Mouse (Mus musculus): ENCODE results near the gene Hacl1. TPM values are rescaled to one million over a fixed set of nuclear protein-coding genes. Genes with fewer than 3 reads are reported as not detected.
A peak's percentile ranks its signal among the peaks of the same experiment; 100 is the strongest.

Hacl1 gene
- polyA plus RNA-seq, 1 experiment from 2014 or later = 15.7 TPM

DNA sequence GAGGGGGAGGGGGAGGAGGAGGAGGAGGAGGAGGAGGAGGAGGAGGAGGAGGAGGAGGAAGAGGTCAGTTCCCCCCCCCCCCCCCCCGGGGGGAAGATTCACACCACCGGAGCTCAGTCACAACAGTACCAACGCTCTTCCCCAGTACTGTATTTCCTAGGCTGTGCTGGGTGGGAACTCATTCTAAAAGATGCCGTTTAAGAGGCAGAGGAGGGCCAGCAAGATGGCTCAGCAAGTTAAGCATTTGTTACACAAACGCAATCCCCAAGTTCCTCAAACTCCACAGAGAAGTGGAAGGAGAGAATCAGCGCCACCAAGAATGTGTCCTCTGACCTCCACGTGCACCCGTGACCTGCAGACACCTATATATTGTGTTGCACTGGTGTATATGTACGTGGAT, 58.0 kb downstream of the Hacl1 start:
- 89% methylated on average over 7 of the region's 9 CpGs for WGBS
- Histone ChIP-seq H3K9ac (no peak overlapping the region), H3K4me2 (replicated peaks) (no peak overlapping the region), H3K9me3 (no peaks in the 10 kb centered on the region), H3K27me3 (no peaks in the 10 kb centered on the region; the same call in 1 of the 2 replicates), H3K4me1 (peaks cover 5% of the 10 kb centered on the region; the same call in 1 of the 2 replicates), H3K4me3 (no peak overlapping the region), H3K36me3 (no peaks in the 10 kb centered on the region), H3K27ac (no peak overlapping the region)
- no peak for ATAC-seq (ENCODE audit: low FRiP score, low read depth)

DNA sequence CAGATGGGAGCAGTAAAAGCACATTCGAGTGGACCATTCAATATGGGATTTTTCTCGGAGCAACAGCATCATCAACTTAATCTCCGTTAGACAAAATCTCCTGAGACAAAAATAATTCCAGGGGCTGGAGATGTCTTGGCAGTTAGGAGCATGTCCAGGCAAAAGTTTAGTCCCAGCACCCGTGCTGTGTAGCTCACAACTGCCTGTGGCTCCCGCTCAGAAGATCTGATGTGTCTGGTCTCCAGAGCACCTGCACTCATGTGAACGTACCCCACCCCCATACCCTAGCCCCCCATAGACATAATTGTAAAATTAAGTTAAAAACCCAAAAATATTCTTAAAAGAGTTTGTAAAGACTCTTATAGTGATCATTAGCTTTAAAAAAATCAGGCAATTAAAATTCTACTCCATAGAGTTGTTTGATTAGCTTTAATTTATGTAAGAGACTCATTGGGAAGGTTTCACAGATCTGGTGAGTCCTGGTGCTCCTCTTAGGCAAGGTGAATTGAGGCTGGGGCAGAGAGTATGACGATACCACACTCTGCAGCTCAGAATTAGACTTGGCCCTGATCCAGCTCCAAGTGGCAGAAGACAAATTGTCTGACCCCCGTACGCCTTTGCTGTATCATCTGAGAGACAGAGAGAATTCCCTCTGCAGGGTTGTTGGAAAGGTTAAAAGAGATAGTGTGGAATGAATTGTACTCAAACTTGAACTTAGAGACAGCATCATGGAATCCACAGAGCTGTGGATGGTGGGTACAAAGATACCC, 62.9 kb downstream of the Hacl1 start:
- H3K36me3 ChIP-seq = no peaks in the 10 kb centered on the region
- no peaks in the 10 kb centered on the region for H3K27me3 ChIP-seq
- 0 out of 2 replicates have a peak overlapping the region, but pooled peaks have one; percentile 17 for H3K4me2 ChIP-seq (replicated peaks)
- no peaks in the 10 kb centered on the region for H3K9me3 ChIP-seq
- no peak overlapping the region for H3K9ac ChIP-seq
- no peak overlapping the region for H3K4me3 ChIP-seq
- no peak for ATAC-seq (ENCODE audit: low FRiP score, low read depth)
- no peak overlapping the region for H3K27ac ChIP-seq
- WGBS = 43% methylated on average over 9 of the region's 9 CpGs
- peaks cover 31% of the 10 kb centered on the region for H3K4me1 ChIP-seq

DNA sequence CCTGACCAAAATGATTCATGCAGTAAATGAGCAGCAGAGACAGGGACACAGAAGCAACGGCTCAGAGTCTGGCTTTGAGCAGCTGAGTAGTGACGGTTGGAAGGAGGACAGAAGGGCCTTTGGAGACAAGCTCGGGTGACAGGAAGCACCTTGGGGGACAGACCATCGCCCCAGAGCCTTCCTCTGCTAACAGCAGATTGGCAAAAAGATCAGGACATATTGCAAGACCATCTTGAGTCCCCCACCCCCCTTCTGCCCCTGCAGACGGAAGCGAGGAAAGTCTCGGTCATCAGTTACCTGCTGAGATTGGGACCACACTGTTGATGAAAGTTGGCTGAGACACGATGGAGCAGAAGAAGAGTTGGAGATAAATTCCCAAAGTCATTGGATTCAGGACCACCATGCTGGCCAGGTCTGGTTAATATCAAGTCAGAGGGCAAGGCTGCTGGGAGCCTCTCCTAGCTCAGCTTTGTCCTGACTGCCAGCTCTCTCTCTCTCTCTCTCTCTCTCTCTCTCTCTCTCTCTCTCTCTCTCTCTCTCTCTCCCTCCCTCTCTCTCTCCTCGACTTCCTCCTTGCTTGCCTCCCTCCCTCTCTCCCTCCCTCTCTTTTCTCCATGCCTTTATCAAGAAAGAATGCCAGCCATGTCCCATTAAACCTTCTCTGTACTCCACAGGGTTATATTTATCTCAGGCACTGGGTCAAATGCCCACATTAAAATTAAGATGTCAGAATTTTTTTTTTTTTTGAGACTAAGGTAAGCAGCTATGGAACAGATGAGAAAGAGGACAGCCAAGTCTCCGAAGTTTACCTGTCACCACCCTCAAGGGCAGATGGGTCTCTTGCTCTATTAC, 64.0 kb downstream of the Hacl1 start:
- Histone ChIP-seq H3K27ac (no peak overlapping the region), H3K4me3 (0 out of 2 replicates have a peak overlapping the region, but pooled peaks have one; percentile 10), H3K4me2 (replicated peaks) (peak overlapping the region; percentile 17; the same call in 1 of the 2 replicates), H3K9ac (no peak overlapping the region), H3K36me3 (no peaks in the 10 kb centered on the region), H3K4me1 (peaks cover 31% of the 10 kb centered on the region), H3K9me3 (no peaks in the 10 kb centered on the region), H3K27me3 (no peaks in the 10 kb centered on the region)
- no peak for ATAC-seq (ENCODE audit: low FRiP score, low read depth)
- 37% methylated on average over 10 of the region's 10 CpGs for WGBS

DNA sequence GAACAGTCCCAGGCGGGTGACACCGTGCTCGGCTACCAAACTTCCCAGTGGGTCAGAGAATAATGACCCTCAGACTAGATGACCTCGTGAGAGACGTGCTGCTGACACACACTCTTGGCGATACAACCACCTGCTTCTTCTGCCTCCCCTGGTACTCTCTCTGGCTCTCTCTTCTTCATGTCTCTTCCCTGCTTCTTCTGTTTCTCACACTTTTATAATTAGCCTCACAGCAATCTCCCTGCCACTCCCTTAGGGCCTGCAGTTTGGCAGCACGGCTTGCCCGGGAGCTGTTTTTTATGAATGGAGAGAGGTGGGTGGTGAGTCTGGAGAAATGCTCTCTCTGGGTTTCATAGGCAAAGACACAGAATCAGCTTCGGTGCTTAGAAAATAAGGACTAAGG, 65.2 kb downstream of the Hacl1 start:
- no peak overlapping the region for H3K27ac ChIP-seq
- 59% methylated on average over 9 of the region's 9 CpGs for WGBS
- 0 out of 2 replicates have a peak overlapping the region, but pooled peaks have one; percentile 5 for H3K9ac ChIP-seq
- no peaks in the 10 kb centered on the region for H3K27me3 ChIP-seq
- H3K4me1 ChIP-seq = peaks cover 31% of the 10 kb centered on the region
- no peaks in the 10 kb centered on the region for H3K36me3 ChIP-seq
- no peaks in the 10 kb centered on the region for H3K9me3 ChIP-seq
- ATAC-seq (ENCODE audit: low FRiP score, low read depth) = no peak
- H3K4me2 ChIP-seq (replicated peaks) = no peak overlapping the region
- H3K4me3 ChIP-seq = no peak overlapping the region

DNA sequence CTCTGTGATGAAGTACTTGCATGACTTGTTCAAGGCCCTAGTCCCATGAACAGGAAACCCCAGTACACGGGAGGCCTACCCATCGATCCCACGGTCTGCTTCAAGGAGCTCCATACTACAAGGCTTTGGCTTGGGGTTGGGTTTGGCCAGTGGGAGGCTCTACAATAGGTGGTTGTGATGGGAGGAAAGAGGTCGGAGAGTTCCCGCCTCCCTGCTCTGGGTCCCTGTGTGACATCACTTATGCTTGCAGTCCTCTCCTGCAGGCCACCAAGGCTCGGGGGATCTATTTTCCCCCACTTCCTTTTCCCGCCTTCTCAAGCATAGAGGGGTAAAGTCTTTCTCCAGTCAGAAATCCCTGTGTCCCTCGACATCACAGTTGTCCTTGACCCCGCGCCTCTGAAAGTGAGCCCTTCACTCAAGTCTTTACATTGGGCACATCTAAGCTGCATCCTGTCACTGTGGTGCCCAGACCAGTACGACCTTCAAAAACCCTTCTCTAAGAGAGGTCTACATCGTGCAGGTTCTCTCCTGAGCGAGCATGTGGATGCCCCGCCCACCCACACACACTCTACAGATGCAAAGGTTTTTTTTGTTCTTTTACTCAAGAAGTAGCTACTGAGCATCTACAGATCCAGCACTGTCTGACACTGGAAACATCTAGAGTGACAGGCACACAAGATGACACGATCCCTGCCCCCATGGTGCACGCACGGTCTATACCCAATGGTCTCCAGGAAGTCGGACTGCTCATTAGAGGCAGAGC, 66.0 kb downstream of the Hacl1 start:
- Histone ChIP-seq H3K9me3 (no peaks in the 10 kb centered on the region), H3K27ac (no peak overlapping the region), H3K36me3 (no peaks in the 10 kb centered on the region), H3K27me3 (no peaks in the 10 kb centered on the region), H3K4me1 (peaks cover 31% of the 10 kb centered on the region), H3K4me2 (replicated peaks) (no peak overlapping the region), H3K9ac (no peak overlapping the region), H3K4me3 (no peak overlapping the region)
- ATAC-seq (ENCODE audit: low FRiP score, low read depth) = no peak
- 88% methylated on average over 18 of the region's 18 CpGs for WGBS

DNA sequence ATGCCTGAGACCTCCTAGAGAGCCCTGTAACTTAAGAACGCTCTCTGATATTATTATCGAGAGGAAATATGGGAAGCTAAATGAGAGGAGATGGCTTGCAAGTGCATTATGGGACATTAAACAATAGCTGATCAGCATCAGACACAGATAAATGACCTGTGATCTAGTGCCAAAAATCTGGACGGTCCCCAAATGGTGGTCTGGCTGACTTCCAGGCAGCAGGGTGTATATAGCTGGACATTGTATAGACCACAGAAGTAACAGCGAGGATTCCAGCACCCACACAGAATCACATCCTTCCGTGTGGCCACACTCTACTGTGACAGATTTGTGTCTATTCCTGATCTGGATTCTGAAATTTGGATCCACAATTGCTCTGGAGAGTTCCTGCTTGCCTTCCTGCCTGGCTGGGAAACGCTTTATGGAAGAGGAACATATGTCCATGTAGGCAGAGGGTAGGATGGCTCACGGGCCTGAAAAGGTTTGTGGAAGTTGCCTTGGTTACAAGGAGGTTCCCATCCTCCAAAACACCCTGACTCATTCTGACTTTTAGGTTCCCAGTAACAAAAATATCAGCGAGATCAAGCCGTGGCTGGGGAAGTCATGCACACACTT, 68.4 kb downstream of the Hacl1 start:
- H3K27me3 ChIP-seq = no peaks in the 10 kb centered on the region
- peaks cover 31% of the 10 kb centered on the region for H3K4me1 ChIP-seq
- H3K4me3 ChIP-seq = no peak overlapping the region
- H3K9ac ChIP-seq = no peak overlapping the region
- no peak overlapping the region for H3K4me2 ChIP-seq (replicated peaks)
- H3K9me3 ChIP-seq = no peaks in the 10 kb centered on the region
- H3K27ac ChIP-seq = no peak overlapping the region
- no peaks in the 10 kb centered on the region for H3K36me3 ChIP-seq
- no peak for ATAC-seq (ENCODE audit: low FRiP score, low read depth)
- 80% methylated on average over 9 of the region's 9 CpGs for WGBS

DNA sequence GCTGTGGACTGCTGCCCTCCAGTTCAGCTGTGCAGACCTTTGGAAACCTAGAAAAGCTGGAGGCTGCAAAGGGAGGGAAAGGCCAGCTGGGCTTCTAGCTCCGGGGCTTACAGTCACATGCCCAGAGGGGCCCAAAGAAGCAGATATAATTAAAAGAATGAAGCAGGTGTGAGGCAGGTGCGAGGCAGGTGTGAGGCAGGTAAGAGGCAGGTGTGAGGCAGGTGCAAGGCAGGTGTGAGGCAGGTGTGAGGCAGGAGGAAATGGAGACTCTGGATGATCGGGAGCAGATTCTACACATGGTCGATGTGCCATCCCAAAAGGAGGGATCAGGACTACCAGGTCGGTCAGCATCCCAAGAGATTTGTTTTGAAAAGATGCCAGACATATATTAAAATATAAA, 69.7 kb downstream of the Hacl1 start:
- H3K27ac ChIP-seq = no peak overlapping the region
- no peaks in the 10 kb centered on the region for H3K27me3 ChIP-seq
- no peak for ATAC-seq (ENCODE audit: low FRiP score, low read depth)
- WGBS = 73% methylated on average over 5 of the region's 5 CpGs
- peaks cover 19% of the 10 kb centered on the region for H3K4me1 ChIP-seq
- H3K9me3 ChIP-seq = no peaks in the 10 kb centered on the region
- no peak overlapping the region for H3K4me3 ChIP-seq
- no peaks in the 10 kb centered on the region for H3K36me3 ChIP-seq
- no peak overlapping the region for H3K9ac ChIP-seq
- no peak overlapping the region for H3K4me2 ChIP-seq (replicated peaks)

DNA sequence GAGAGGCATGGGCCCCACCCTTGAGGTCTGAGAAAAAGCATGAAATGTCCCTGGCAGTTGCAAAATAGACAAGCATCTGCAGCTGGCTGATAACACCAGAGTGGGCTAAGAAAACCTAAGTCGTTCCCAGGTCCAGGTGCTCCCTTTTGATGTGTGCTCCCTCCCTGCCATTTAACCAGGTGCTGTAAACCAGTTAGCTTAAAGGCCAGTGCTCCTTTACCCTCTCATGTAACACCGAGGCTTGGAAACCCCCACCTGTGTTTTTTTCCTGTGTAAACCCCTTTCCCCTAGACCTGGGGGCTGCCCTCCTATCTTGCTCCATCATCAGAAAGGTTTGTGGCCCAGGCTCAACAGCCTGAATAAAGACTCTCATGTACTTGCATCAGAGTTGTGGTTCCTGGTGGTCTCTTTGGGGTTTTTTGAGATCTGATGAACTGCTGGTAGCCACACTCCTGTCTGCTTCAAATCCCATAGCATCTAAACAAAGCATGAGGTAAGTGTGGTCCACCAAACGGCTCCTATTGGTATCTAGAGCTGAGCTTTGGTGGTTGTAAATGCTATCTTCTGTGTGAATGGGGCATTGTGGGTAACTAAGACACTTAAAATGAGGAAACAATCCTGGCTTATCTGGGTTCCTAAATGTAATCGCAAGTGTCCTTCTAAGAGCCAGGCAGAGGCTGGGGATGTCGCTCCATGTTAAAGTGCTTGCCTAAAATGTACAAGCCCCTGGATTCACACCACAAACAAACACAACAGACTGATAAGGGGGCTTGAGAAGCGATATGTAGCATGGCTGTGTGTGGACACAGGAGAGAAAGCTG, 70.7 kb downstream of the Hacl1 start:
- no peaks in the 10 kb centered on the region for H3K9me3 ChIP-seq
- no peak overlapping the region for H3K4me3 ChIP-seq
- no peak overlapping the region for H3K9ac ChIP-seq
- H3K4me2 ChIP-seq (replicated peaks) = no peak overlapping the region
- no peaks in the 10 kb centered on the region for H3K27me3 ChIP-seq
- no peak for ATAC-seq (ENCODE audit: low FRiP score, low read depth)
- no peak overlapping the region for H3K27ac ChIP-seq
- WGBS = 56% methylated on average over 6 of the region's 6 CpGs
- no peaks in the 10 kb centered on the region for H3K36me3 ChIP-seq
- H3K4me1 ChIP-seq = peaks cover 12% of the 10 kb centered on the region

DNA sequence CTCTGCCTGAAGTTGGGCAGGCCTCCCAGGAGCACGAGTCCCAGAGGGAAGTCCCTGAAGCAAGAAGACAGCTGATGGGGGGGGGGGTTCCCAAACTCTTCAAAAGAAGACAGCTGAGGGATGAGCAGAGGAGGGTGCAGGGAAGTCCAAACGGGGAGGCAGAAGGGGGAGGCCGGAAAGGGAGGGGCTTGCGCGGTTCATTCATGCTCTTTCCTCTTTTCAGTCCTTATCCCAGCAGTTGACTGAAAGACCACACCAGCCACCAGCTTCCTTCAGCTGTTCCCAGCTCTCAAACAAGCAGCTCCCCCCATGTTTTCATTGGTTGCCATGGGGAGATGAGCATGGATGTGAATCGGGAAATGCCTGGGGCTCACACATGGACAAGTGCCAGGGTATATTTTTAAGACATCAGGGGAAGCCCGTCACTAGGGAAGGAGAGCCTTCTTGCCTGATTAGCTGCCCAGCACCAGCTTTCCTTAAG, 71.9 kb downstream of the Hacl1 start:
- Histone ChIP-seq H3K4me1 (peaks cover 23% of the 10 kb centered on the region), H3K9ac (no peak overlapping the region), H3K27ac (no peak overlapping the region), H3K4me2 (replicated peaks) (no peak overlapping the region), H3K4me3 (no peak overlapping the region), H3K36me3 (no peaks in the 10 kb centered on the region), H3K9me3 (no peaks in the 10 kb centered on the region), H3K27me3 (no peaks in the 10 kb centered on the region)
- WGBS = 64% methylated on average over 7 of the region's 7 CpGs
- peak; percentile 58 for ATAC-seq (ENCODE audit: low FRiP score, low read depth)

DNA sequence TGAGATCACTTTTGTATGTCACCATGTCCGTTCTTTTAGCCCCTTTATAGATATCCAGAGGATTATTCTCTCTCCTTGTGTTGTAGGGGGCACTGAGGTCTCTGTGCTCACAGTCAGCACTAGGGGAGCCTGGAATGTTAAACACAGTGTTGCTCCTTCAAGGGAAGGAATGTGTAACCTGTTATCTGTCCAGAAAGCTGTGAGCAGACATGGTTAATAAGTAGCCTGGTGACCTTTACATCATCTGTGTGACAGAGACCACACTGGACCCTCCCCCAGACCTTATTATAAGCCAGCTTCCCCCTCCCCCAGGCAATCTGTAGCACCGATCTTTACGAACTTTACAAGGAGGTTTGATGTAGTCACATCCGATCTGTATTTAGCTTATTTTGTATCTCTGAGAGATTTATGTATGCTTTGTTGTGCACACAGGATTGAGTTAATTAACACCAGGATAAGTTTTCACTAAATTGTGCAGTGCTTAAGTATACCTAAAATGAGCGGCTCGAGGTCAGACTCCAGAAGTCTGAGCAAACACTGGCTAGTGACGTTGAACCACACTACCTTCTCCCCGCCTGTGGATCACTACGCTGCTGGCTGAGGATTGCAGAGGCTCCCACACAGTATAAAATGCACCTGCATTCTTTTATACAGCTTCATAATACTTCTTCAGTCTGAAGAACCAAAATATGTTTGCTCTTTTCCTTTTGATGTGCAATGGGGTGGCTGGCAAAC, 75.4 kb downstream of the Hacl1 start:
- Histone ChIP-seq H3K36me3 (no peaks in the 10 kb centered on the region), H3K27me3 (no peaks in the 10 kb centered on the region), H3K4me2 (replicated peaks) (no peak overlapping the region), H3K9me3 (no peaks in the 10 kb centered on the region), H3K4me1 (peaks cover 31% of the 10 kb centered on the region), H3K9ac (0 out of 2 replicates have a peak overlapping the region, but pooled peaks have one; percentile 21), H3K4me3 (no peak overlapping the region), H3K27ac (peak overlapping the region; percentile 55; the same call in 1 of the 2 replicates)
- no peak for ATAC-seq (ENCODE audit: low FRiP score, low read depth)
- WGBS = 40% methylated on average over 9 of the region's 9 CpGs
